Mouse (Mus musculus): Measurements from ENCODE around the gene Myo6. TPM values are rescaled to one million over a fixed set of nuclear protein-coding genes. Genes with fewer than 3 reads are reported as not detected.

The Myo6 gene
- polyA plus RNA-seq, 1 experiment from 2014 or later, result 50.6 TPM

DNA sequence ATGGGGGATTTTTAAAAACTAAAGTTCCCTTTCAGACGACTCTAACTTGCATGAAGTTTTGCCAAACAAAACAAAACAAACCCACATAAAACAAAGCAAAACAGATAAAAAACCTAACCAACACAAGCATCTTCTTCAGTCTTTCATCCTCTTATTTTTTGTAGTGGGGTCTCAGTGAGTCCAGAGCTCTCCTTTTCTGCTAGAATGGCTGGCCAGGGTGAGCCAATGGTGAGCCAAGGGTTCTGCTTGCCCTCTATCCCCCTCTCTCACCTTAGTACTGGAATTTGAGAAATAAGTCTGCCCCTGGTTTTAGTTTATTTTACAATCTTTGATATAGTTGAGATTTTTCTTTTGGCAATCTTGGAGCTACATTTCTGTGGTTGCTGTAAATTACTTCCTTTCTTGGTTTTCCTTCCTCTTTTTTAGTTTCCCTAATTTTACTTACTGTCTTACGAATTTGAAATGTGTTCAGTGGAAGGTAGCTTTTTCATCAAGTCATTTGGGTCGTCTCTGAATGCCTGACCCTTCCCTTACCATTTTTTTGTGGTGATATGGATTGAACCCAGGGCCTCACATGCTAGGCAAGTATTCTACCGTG, 1.6 kb upstream of the Myo6 start:
- no peak overlapping the region for H3K27ac ChIP-seq (ENCODE audit: low read length)
- WGBS, result 78% methylated on average over 4 of the region's 4 CpGs

DNA sequence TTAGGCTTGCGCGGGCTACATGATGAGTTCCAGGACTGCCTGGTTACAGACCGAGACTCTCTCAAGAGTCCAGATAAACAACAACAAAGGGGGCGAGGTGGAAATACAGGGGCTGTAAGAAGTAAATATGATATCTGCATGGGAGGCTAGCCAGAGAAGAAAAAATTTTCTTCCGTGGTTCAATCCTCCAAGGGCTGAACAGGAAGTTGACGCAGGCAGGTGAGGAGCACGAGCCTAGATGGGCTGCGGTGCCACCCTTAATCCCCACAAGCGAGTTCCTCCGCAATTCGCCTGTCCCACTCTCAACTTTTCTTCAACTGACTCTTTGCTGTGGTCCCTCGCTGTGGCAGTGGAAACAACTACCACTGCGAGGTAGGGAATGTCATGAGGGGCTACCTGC, 640 bp upstream of the Myo6 start:
- no peak; the same call in 1 of the 2 replicates for ATAC-seq (ENCODE audit: insufficient number of reproducible peaks, insufficient read depth, low FRiP score, low read depth)
- Histone ChIP-seq H3K27me3 (ENCODE audit: control insufficient read depth, insufficient read depth, low read length) (no peaks in the 10 kb centered on the region), H3K9me3 (ENCODE audit: control insufficient read depth, low read depth, low read length) (no peaks in the 10 kb centered on the region), H3K4me2 (replicated peaks; ENCODE audit: low read depth, low read length) (peak overlapping the region; percentile 75), H3K9ac (replicated peaks; ENCODE audit: low read depth, low read length) (no peak overlapping the region), H3K36me3 (ENCODE audit: control insufficient read depth, insufficient read depth, low read length) (no peaks in the 10 kb centered on the region), H3K4me3 (ENCODE audit: low read depth, low read length) (peak overlapping the region; percentile 89), H3K4me1 (ENCODE audit: control insufficient read depth, insufficient read depth, low read length) (peaks cover 7% of the 10 kb centered on the region; the same call in 1 of the 2 replicates), H3K27ac (ENCODE audit: low read length) (no peak overlapping the region; the same call in 1 of the 2 replicates)
- 3% methylated on average over 13 of the region's 13 CpGs for WGBS

More for the DNA sequence above, 1.6 kb upstream of the Myo6 start:
- no peak overlapping the region for H3K9ac ChIP-seq (replicated peaks; ENCODE audit: low read depth, low read length)
- no peaks in the 10 kb centered on the region for H3K36me3 ChIP-seq (ENCODE audit: control insufficient read depth, insufficient read depth, low read length)
- no peak for ATAC-seq (ENCODE audit: insufficient number of reproducible peaks, insufficient read depth, low FRiP score, low read depth)
- H3K4me2 ChIP-seq (replicated peaks; ENCODE audit: low read depth, low read length), result no peak overlapping the region
- no peaks in the 10 kb centered on the region for H3K27me3 ChIP-seq (ENCODE audit: control insufficient read depth, insufficient read depth, low read length)
- no peak overlapping the region for H3K4me3 ChIP-seq (ENCODE audit: low read depth, low read length)
- peaks cover 7% of the 10 kb centered on the region; the same call in 1 of the 2 replicates for H3K4me1 ChIP-seq (ENCODE audit: control insufficient read depth, insufficient read depth, low read length)
- H3K9me3 ChIP-seq (ENCODE audit: control insufficient read depth, low read depth, low read length), result no peaks in the 10 kb centered on the region

DNA sequence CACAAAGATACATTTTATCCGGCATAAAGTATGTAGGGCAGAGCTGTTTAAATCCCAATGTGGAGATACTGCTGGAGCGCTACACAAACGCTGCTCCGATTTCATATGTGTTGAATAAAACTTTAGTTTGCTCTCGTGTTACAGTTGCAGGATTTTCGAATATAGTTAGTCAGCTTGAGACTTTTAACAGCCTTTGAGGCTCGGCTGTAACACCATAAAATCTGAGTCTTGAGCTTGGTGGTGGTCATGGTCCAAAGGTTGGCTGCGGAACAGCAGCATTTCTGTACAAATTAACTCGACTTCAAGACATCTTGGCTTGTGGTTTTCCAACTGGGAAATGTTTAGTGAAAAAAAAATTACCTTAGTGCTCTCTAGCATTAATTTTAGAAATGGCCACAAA, 859 bp downstream of the Myo6 start:
- 21% methylated on average over 9 of the region's 9 CpGs for WGBS
- peak overlapping the region; percentile 89 for H3K4me3 ChIP-seq (ENCODE audit: low read depth, low read length)
- H3K4me1 ChIP-seq (ENCODE audit: control insufficient read depth, insufficient read depth, low read length), result peaks cover 7% of the 10 kb centered on the region; the same call in 1 of the 2 replicates
- H3K27me3 ChIP-seq (ENCODE audit: control insufficient read depth, insufficient read depth, low read length), result no peaks in the 10 kb centered on the region
- ATAC-seq (ENCODE audit: insufficient number of reproducible peaks, insufficient read depth, low FRiP score, low read depth), result no peak
- H3K4me2 ChIP-seq (replicated peaks; ENCODE audit: low read depth, low read length), result peak overlapping the region; percentile 75
- H3K9me3 ChIP-seq (ENCODE audit: control insufficient read depth, low read depth, low read length), result no peaks in the 10 kb centered on the region
- no peaks in the 10 kb centered on the region for H3K36me3 ChIP-seq (ENCODE audit: control insufficient read depth, insufficient read depth, low read length)
- peak overlapping the region; percentile 86 for H3K27ac ChIP-seq (ENCODE audit: low read length)
- H3K9ac ChIP-seq (replicated peaks; ENCODE audit: low read depth, low read length), result peak overlapping the region; percentile 92

DNA sequence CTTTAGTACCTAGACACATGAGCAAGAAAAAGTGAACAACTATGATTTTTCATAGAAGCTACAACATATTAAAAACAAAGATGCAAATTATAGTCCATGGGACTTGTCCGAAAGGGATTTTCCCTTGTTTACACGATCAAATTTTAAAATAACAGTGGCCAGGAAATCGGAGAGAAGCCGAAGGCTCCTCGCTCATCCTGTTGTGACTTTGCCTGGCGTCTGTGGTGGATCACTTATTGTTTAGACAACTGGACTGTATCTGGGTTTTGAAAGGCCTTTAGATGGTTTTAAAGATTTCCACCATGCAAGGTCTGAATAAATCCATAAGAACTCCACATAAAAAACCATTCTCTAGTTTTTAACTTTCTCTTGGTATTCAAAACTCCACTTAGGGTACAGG, 1.6 kb downstream of the Myo6 start:
- Histone ChIP-seq H3K9me3 (ENCODE audit: control insufficient read depth, low read depth, low read length) (no peaks in the 10 kb centered on the region), H3K9ac (replicated peaks; ENCODE audit: low read depth, low read length) (peak overlapping the region; percentile 92; the same call in 1 of the 2 replicates), H3K4me1 (ENCODE audit: control insufficient read depth, insufficient read depth, low read length) (peaks cover 7% of the 10 kb centered on the region; the same call in 1 of the 2 replicates), H3K27ac (ENCODE audit: low read length) (peak overlapping the region; percentile 86), H3K36me3 (ENCODE audit: control insufficient read depth, insufficient read depth, low read length) (no peaks in the 10 kb centered on the region), H3K4me2 (replicated peaks; ENCODE audit: low read depth, low read length) (peak overlapping the region; percentile 75), H3K27me3 (ENCODE audit: control insufficient read depth, insufficient read depth, low read length) (no peaks in the 10 kb centered on the region), H3K4me3 (ENCODE audit: low read depth, low read length) (peak overlapping the region; percentile 89)
- 45% methylated on average over 6 of the region's 6 CpGs for WGBS
- no peak for ATAC-seq (ENCODE audit: insufficient number of reproducible peaks, insufficient read depth, low FRiP score, low read depth)

DNA sequence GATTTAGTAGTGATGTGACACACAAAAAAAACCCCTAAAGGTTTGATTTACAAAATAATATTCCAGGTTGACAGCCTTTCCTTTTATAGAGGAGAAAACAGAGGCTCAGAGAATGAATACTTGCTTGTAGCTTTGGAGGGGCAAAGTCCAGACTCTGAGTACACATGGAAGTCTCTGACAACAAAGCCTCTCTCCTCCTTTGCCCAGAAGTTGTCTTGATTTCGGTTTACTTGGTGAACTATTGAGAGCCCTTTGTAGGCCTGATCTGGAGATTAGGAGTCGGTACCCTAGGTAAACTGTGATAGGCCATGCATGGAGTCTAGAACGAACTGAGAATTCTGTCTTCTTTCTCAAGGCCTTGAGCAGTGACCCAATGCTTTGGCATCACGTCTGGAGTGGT, 2.3 kb downstream of the Myo6 start:
- no peak for ATAC-seq (ENCODE audit: insufficient number of reproducible peaks, insufficient read depth, low FRiP score, low read depth)
- H3K9me3 ChIP-seq (ENCODE audit: control insufficient read depth, low read depth, low read length), result no peaks in the 10 kb centered on the region
- H3K4me1 ChIP-seq (ENCODE audit: control insufficient read depth, insufficient read depth, low read length), result peaks cover 7% of the 10 kb centered on the region; the same call in 1 of the 2 replicates
- H3K4me2 ChIP-seq (replicated peaks; ENCODE audit: low read depth, low read length), result peak overlapping the region; percentile 19
- 50% methylated on average over 4 of the region's 4 CpGs for WGBS
- no peak overlapping the region for H3K9ac ChIP-seq (replicated peaks; ENCODE audit: low read depth, low read length)
- peak overlapping the region; percentile 35; the same call in 1 of the 2 replicates for H3K27ac ChIP-seq (ENCODE audit: low read length)
- H3K27me3 ChIP-seq (ENCODE audit: control insufficient read depth, insufficient read depth, low read length), result no peaks in the 10 kb centered on the region
- no peaks in the 10 kb centered on the region for H3K36me3 ChIP-seq (ENCODE audit: control insufficient read depth, insufficient read depth, low read length)
- no peak overlapping the region; the same call in 1 of the 2 replicates for H3K4me3 ChIP-seq (ENCODE audit: low read depth, low read length)

DNA sequence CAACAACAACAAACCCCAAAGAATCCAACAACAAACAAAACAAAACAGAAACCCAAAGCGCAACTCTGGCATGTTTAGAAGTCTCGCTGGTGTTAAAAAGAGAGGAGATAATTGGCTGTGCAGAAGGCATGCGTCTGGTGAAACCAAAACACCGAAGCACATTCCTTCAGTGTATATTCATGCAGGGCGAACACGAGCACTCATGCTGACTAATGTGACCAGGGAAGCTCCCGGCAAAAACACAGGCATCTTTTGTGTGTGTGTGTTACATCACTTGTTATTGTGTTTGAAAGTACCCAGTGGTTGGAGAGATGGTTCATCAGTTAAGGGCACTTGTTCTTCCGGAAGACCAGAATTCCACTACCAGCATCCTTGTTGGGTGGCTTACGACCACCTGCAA, 4.7 kb downstream of the Myo6 start:
- Histone ChIP-seq H3K4me1 (ENCODE audit: control insufficient read depth, insufficient read depth, low read length) (0 out of 2 replicates have a peak, but pooled peaks cover 5% of the 10 kb centered on the region), H3K9ac (replicated peaks; ENCODE audit: low read depth, low read length) (no peak overlapping the region), H3K27me3 (ENCODE audit: control insufficient read depth, insufficient read depth, low read length) (no peaks in the 10 kb centered on the region), H3K4me3 (ENCODE audit: low read depth, low read length) (no peak overlapping the region), H3K4me2 (replicated peaks; ENCODE audit: low read depth, low read length) (no peak overlapping the region), H3K9me3 (ENCODE audit: control insufficient read depth, low read depth, low read length) (no peaks in the 10 kb centered on the region), H3K36me3 (ENCODE audit: control insufficient read depth, insufficient read depth, low read length) (no peaks in the 10 kb centered on the region), H3K27ac (ENCODE audit: low read length) (no peak overlapping the region)
- 88% methylated on average over 9 of the region's 9 CpGs for WGBS
- ATAC-seq (ENCODE audit: insufficient number of reproducible peaks, insufficient read depth, low FRiP score, low read depth), result no peak

DNA sequence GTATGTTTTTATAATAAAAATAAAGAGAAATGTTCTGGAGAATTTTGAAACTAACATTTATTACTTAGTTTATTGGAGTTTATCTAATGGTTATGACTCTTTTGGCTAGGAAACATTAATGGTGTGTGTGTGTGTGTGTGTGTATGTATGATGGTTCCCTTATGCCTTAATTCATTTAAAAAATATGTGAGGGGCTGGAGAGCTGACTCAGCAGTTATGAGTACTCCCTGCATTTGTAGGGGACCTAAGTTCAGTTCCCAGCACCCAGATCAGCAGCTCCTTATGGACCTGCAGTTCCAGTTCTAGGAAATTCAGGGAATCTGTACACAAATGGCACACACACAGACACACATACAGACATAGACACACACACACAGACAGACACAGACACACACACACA, 6.4 kb downstream of the Myo6 start:
- 0 out of 2 replicates have a peak, but pooled peaks cover 5% of the 10 kb centered on the region for H3K4me1 ChIP-seq (ENCODE audit: control insufficient read depth, insufficient read depth, low read length)
- no peak overlapping the region for H3K4me3 ChIP-seq (ENCODE audit: low read depth, low read length)
- ATAC-seq (ENCODE audit: insufficient number of reproducible peaks, insufficient read depth, low FRiP score, low read depth), result no peak
- H3K9me3 ChIP-seq (ENCODE audit: control insufficient read depth, low read depth, low read length), result no peaks in the 10 kb centered on the region
- H3K9ac ChIP-seq (replicated peaks; ENCODE audit: low read depth, low read length), result no peak overlapping the region
- no peaks in the 10 kb centered on the region for H3K27me3 ChIP-seq (ENCODE audit: control insufficient read depth, insufficient read depth, low read length)
- H3K27ac ChIP-seq (ENCODE audit: low read length), result no peak overlapping the region
- H3K36me3 ChIP-seq (ENCODE audit: control insufficient read depth, insufficient read depth, low read length), result no peaks in the 10 kb centered on the region
- no peak overlapping the region for H3K4me2 ChIP-seq (replicated peaks; ENCODE audit: low read depth, low read length)

DNA sequence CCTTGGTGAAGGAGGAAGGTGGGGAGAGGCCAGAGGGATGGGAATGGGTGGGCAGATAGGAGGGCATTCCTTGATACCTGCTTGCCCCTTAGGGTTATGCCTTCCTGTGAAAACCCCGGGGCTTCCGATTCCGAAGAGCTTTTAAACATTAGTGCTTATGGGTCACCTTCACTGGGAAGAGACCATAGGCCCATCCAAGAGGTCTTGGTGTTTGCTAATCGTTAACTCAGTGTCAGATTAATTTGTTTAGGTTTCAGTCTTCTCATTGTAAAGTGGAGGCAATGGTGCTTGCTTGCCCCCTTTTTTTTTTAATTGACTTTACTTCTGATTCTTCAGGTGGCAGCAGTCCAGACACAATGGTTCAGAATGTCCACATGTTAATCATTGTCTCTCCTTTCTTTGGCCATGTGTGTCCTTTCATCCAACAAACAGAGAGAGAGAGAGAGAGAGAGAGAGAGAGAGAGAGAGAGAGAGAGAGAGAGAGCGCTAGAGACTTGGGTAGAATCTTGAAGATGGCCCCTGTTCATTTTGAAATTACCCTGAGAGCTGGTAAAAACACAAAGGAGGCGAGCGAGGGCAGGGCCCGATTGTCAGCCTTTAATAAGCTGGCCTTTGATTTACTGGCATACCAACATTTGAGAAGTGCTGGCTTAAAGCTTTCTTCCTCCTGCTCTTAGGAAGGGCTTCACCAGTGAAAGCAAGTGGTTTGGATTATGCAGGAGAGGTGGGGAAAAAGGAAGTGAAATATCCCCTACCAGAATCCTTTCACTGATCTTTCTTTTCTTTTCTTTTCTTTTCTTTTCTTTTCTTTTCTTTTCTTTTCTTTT, 7.8 kb downstream of the Myo6 start:
- Histone ChIP-seq H3K4me1 (ENCODE audit: control insufficient read depth, insufficient read depth, low read length) (0 out of 2 replicates have a peak, but pooled peaks cover under 1% of the 10 kb centered on the region), H3K4me3 (ENCODE audit: low read depth, low read length) (no peak overlapping the region), H3K9ac (replicated peaks; ENCODE audit: low read depth, low read length) (no peak overlapping the region), H3K4me2 (replicated peaks; ENCODE audit: low read depth, low read length) (no peak overlapping the region), H3K27me3 (ENCODE audit: control insufficient read depth, insufficient read depth, low read length) (no peaks in the 10 kb centered on the region), H3K27ac (ENCODE audit: low read length) (no peak overlapping the region; the same call in 1 of the 2 replicates), H3K9me3 (ENCODE audit: control insufficient read depth, low read depth, low read length) (no peaks in the 10 kb centered on the region), H3K36me3 (ENCODE audit: control insufficient read depth, insufficient read depth, low read length) (no peaks in the 10 kb centered on the region)
- no peak for ATAC-seq (ENCODE audit: insufficient number of reproducible peaks, insufficient read depth, low FRiP score, low read depth)
- 63% methylated on average over 8 of the region's 8 CpGs for WGBS

Data from stomach, embryonic 14.5 days (tissue).